Mouse (Mus musculus): ENCODE results near the gene Gm17482. TPM values are rescaled to one million over a fixed set of nuclear protein-coding genes. Genes with fewer than 3 reads are reported as not detected.

The Gm17482 gene
- polyA plus RNA-seq, 1 experiment from 2014 or later, result not detected

GRCm38 (mm10) chr6:115274705-115275104, 47.6 kb downstream of the Gm17482 start:
- WGBS, result 79% methylated on average over 9 of the region's 9 CpGs
- Histone ChIP-seq H3K4me2 (ENCODE audit: low read depth, low read length) (no peak overlapping the region), H3K9ac (ENCODE audit: low read length) (no peak overlapping the region), H3K27ac (ENCODE audit: low read length) (no peak overlapping the region), H3K27me3 (ENCODE audit: control insufficient read depth, insufficient read depth, low read length) (peaks cover 8% of the 10 kb centered on the region; the same call in 1 of the 2 replicates), H3K9me3 (replicated peaks; ENCODE audit: control insufficient read depth, low read length) (no peaks in the 10 kb centered on the region), H3K4me1 (ENCODE audit: control insufficient read depth, insufficient read depth, low read length) (peaks cover 10% of the 10 kb centered on the region), H3K36me3 (ENCODE audit: control insufficient read depth, insufficient read depth) (no peaks in the 10 kb centered on the region), H3K4me3 (ENCODE audit: low read length) (no peak overlapping the region)
- no peak for ATAC-seq (replicated peaks; ENCODE audit: extremely low read depth, insufficient read depth, low FRiP score)

GRCm38 (mm10) chr6:115275116-115275815, 48.1 kb downstream of the Gm17482 start:
- Histone ChIP-seq H3K9me3 (replicated peaks; ENCODE audit: control insufficient read depth, low read length) (no peaks in the 10 kb centered on the region), H3K27me3 (ENCODE audit: control insufficient read depth, insufficient read depth, low read length) (peaks cover 8% of the 10 kb centered on the region; the same call in 1 of the 2 replicates), H3K27ac (ENCODE audit: low read length) (no peak overlapping the region), H3K4me3 (ENCODE audit: low read length) (no peak overlapping the region), H3K36me3 (ENCODE audit: control insufficient read depth, insufficient read depth) (no peaks in the 10 kb centered on the region), H3K4me2 (ENCODE audit: low read depth, low read length) (no peak overlapping the region), H3K4me1 (ENCODE audit: control insufficient read depth, insufficient read depth, low read length) (peaks cover 9% of the 10 kb centered on the region), H3K9ac (ENCODE audit: low read length) (no peak overlapping the region)
- WGBS, result 87% methylated on average over 10 of the region's 10 CpGs
- no peak for ATAC-seq (replicated peaks; ENCODE audit: extremely low read depth, insufficient read depth, low FRiP score)

GRCm38 (mm10) chr6:115278086-115278485, 50.9 kb downstream of the Gm17482 start:
- no peaks in the 10 kb centered on the region for H3K4me1 ChIP-seq (ENCODE audit: control insufficient read depth, insufficient read depth, low read length)
- H3K9ac ChIP-seq (ENCODE audit: low read length), result no peak overlapping the region
- H3K27me3 ChIP-seq (ENCODE audit: control insufficient read depth, insufficient read depth, low read length), result peaks cover 12% of the 10 kb centered on the region; the same call in 1 of the 2 replicates
- H3K27ac ChIP-seq (ENCODE audit: low read length), result no peak overlapping the region
- no peaks in the 10 kb centered on the region for H3K36me3 ChIP-seq (ENCODE audit: control insufficient read depth, insufficient read depth)
- no peak for ATAC-seq (replicated peaks; ENCODE audit: extremely low read depth, insufficient read depth, low FRiP score)
- no peaks in the 10 kb centered on the region for H3K9me3 ChIP-seq (replicated peaks; ENCODE audit: control insufficient read depth, low read length)
- H3K4me2 ChIP-seq (ENCODE audit: low read depth, low read length), result no peak overlapping the region
- WGBS, result 53% methylated on average over 8 of the region's 8 CpGs
- H3K4me3 ChIP-seq (ENCODE audit: low read length), result no peak overlapping the region

DNA sequence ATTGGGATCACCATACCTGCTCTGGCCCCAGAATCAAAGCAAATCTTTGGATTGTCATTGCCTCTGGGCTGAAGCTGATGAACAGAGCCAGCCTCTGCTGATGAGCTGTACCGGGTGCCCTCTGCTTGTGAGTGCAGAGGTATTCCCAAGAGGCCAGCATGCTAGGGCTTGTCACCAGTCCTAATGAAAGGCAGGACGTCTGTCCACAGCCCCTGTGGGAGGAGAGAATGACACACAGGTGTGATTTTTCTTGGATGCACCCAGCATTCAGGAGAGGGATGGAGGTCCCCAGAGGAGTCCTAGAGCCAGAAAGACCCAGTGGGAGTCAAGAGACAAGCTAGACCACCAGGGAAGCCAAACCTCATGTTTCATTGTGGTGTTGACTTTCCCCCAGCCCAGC, 52.5 kb downstream of the Gm17482 start:
- Histone ChIP-seq H3K36me3 (ENCODE audit: control insufficient read depth, insufficient read depth) (no peaks in the 10 kb centered on the region), H3K27me3 (ENCODE audit: control insufficient read depth, insufficient read depth, low read length) (peaks cover 14% of the 10 kb centered on the region; the same call in 1 of the 2 replicates), H3K27ac (ENCODE audit: low read length) (no peak overlapping the region), H3K4me3 (ENCODE audit: low read length) (no peak overlapping the region), H3K9ac (ENCODE audit: low read length) (no peak overlapping the region), H3K4me1 (ENCODE audit: control insufficient read depth, insufficient read depth, low read length) (no peaks in the 10 kb centered on the region), H3K9me3 (replicated peaks; ENCODE audit: control insufficient read depth, low read length) (no peaks in the 10 kb centered on the region), H3K4me2 (ENCODE audit: low read depth, low read length) (no peak overlapping the region)
- WGBS, result 61% methylated on average over 2 of the region's 2 CpGs
- ATAC-seq (replicated peaks; ENCODE audit: extremely low read depth, insufficient read depth, low FRiP score), result no peak

DNA sequence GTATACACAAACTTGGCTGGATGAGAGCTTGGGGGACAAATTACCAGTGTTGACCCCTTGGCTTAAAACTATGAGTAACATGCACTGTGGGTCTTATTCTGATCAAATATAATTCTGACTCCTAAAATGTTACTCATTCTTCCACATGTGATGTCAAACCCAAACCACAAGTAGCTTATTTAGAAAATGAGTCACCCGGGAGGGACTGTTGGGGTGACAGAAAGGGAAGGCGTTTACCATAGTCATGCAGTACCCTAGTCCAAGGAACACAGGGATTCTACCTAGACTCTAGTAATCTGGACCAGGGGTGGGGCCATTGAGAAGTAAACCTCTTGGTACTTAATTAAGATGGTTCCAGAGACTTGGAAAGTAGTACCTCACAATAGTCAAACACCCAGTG, 57.0 kb downstream of the Gm17482 start:
- no peak overlapping the region for H3K4me2 ChIP-seq (ENCODE audit: low read depth, low read length)
- no peak for ATAC-seq (replicated peaks; ENCODE audit: extremely low read depth, insufficient read depth, low FRiP score)
- 81% methylated on average over 2 of the region's 2 CpGs for WGBS
- peaks cover 8% of the 10 kb centered on the region; the same call in 1 of the 2 replicates for H3K27me3 ChIP-seq (ENCODE audit: control insufficient read depth, insufficient read depth, low read length)
- H3K27ac ChIP-seq (ENCODE audit: low read length), result no peak overlapping the region
- no peaks in the 10 kb centered on the region for H3K9me3 ChIP-seq (replicated peaks; ENCODE audit: control insufficient read depth, low read length)
- H3K36me3 ChIP-seq (ENCODE audit: control insufficient read depth, insufficient read depth), result no peaks in the 10 kb centered on the region
- H3K4me1 ChIP-seq (ENCODE audit: control insufficient read depth, insufficient read depth, low read length), result no peaks in the 10 kb centered on the region
- no peak overlapping the region for H3K4me3 ChIP-seq (ENCODE audit: low read length)
- H3K9ac ChIP-seq (ENCODE audit: low read length), result no peak overlapping the region

GRCm38 (mm10) chr6:115286441-115286840, 59.3 kb downstream of the Gm17482 start:
- WGBS, result 70% methylated on average over 6 of the region's 6 CpGs
- H3K4me2 ChIP-seq (ENCODE audit: low read depth, low read length), result no peak overlapping the region
- no peak for ATAC-seq (replicated peaks; ENCODE audit: extremely low read depth, insufficient read depth, low FRiP score)
- no peaks in the 10 kb centered on the region for H3K9me3 ChIP-seq (replicated peaks; ENCODE audit: control insufficient read depth, low read length)
- no peak overlapping the region for H3K27ac ChIP-seq (ENCODE audit: low read length)
- H3K9ac ChIP-seq (ENCODE audit: low read length), result no peak overlapping the region
- H3K27me3 ChIP-seq (ENCODE audit: control insufficient read depth, insufficient read depth, low read length), result 0 out of 2 replicates have a peak, but pooled peaks cover 8% of the 10 kb centered on the region
- H3K36me3 ChIP-seq (ENCODE audit: control insufficient read depth, insufficient read depth), result no peaks in the 10 kb centered on the region
- no peaks in the 10 kb centered on the region for H3K4me1 ChIP-seq (ENCODE audit: control insufficient read depth, insufficient read depth, low read length)
- H3K4me3 ChIP-seq (ENCODE audit: low read length), result no peak overlapping the region

DNA sequence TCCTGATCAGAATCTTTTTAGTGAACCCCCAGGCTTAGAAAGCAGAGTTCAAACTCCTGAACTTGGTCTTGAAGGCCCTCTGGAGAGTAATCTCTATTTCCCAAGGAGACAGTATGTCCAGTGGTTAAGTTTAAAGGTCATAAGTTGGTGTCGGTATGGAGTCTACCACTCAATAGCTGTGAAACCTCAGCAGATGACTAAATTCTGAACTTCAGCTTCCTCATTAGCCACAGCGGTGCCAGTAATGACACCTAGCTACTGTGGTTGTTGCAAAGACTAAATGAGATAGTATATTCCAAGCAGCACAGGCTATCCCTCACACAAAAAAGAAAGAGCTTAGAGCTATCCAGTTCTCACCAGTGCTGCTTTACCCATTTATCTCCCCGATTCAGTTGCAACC, 61.1 kb downstream of the Gm17482 start:
- H3K4me2 ChIP-seq (ENCODE audit: low read depth, low read length), result no peak overlapping the region
- 87% methylated on average over 3 of the region's 3 CpGs for WGBS
- ATAC-seq (replicated peaks; ENCODE audit: extremely low read depth, insufficient read depth, low FRiP score), result no peak

DNA sequence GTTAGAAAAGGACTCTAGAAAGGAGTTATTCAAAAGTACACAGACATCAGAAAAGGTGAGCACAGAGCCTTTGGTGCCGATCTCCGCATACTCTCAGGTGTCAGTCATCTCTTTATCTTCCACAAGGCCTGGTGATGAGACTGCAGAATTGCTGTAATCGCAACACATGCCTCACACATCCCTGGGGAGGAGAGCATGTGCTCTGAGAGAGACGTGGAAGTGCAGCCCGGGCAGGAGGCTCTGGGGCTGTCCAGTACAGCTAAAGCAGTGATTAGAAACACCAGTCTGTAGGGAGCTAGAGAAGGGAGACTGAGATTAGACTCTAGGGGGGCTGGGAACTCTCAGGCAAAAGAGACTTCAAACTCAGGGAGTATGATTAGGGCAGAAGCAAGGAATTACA, 63.4 kb downstream of the Gm17482 start:
- Histone ChIP-seq H3K4me2 (ENCODE audit: low read depth, low read length) (no peak overlapping the region), H3K27ac (ENCODE audit: low read length) (no peak overlapping the region), H3K9ac (ENCODE audit: low read length) (no peak overlapping the region), H3K4me3 (ENCODE audit: low read length) (no peak overlapping the region), H3K27me3 (ENCODE audit: control insufficient read depth, insufficient read depth, low read length) (0 out of 2 replicates have a peak, but pooled peaks cover 2% of the 10 kb centered on the region), H3K36me3 (ENCODE audit: control insufficient read depth, insufficient read depth) (no peaks in the 10 kb centered on the region), H3K9me3 (replicated peaks; ENCODE audit: control insufficient read depth, low read length) (no peaks in the 10 kb centered on the region), H3K4me1 (ENCODE audit: control insufficient read depth, insufficient read depth, low read length) (peaks cover 4% of the 10 kb centered on the region; the same call in 1 of the 2 replicates)
- WGBS, result 31% methylated on average over 5 of the region's 5 CpGs
- no peak for ATAC-seq (replicated peaks; ENCODE audit: extremely low read depth, insufficient read depth, low FRiP score)

More for the DNA sequence above, 61.1 kb downstream of the Gm17482 start:
- no peak overlapping the region for H3K27ac ChIP-seq (ENCODE audit: low read length)
- H3K4me3 ChIP-seq (ENCODE audit: low read length), result no peak overlapping the region
- H3K9me3 ChIP-seq (replicated peaks; ENCODE audit: control insufficient read depth, low read length), result no peaks in the 10 kb centered on the region
- H3K9ac ChIP-seq (ENCODE audit: low read length), result no peak overlapping the region
- 0 out of 2 replicates have a peak, but pooled peaks cover 3% of the 10 kb centered on the region for H3K27me3 ChIP-seq (ENCODE audit: control insufficient read depth, insufficient read depth, low read length)
- H3K36me3 ChIP-seq (ENCODE audit: control insufficient read depth, insufficient read depth), result no peaks in the 10 kb centered on the region
- peaks cover 4% of the 10 kb centered on the region; the same call in 1 of the 2 replicates for H3K4me1 ChIP-seq (ENCODE audit: control insufficient read depth, insufficient read depth, low read length)

DNA sequence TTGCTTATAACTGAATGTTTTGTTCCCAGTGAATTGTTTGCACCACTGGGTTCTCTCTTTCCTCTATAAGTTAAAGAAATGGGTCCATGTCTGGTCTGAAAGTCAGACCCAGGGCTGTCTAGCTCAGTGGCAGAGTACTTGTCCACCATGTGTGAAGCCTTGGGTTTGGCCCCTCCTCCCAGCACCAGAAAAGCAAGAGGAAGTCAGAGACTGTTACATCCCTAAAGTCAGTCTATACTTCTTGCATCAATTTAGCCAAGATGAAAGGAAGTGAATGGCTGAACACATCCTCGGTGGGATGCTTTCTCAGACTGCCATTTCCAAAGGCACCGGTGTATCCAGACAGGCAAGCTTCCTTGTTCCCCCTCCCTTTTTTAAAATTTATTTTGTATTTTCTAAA, 63.9 kb downstream of the Gm17482 start:
- no peak for ATAC-seq (replicated peaks; ENCODE audit: extremely low read depth, insufficient read depth, low FRiP score)
- Histone ChIP-seq H3K27ac (ENCODE audit: low read length) (no peak overlapping the region), H3K4me2 (ENCODE audit: low read depth, low read length) (no peak overlapping the region), H3K4me3 (ENCODE audit: low read length) (no peak overlapping the region), H3K4me1 (ENCODE audit: control insufficient read depth, insufficient read depth, low read length) (peaks cover 4% of the 10 kb centered on the region; the same call in 1 of the 2 replicates), H3K9me3 (replicated peaks; ENCODE audit: control insufficient read depth, low read length) (no peaks in the 10 kb centered on the region), H3K27me3 (ENCODE audit: control insufficient read depth, insufficient read depth, low read length) (0 out of 2 replicates have a peak, but pooled peaks cover 2% of the 10 kb centered on the region), H3K36me3 (ENCODE audit: control insufficient read depth, insufficient read depth) (no peaks in the 10 kb centered on the region), H3K9ac (ENCODE audit: low read length) (no peak overlapping the region)
- 75% methylated on average over 2 of the region's 2 CpGs for WGBS

Measured in heart, embryonic 16.5 days (tissue).